Mouse (Mus musculus) brain, embryonic 14.5 days (tissue): ENCODE data around the gene Hist4h4.

Experiments
- CTCF ChIP-seq: fragments of 200-500 bp; IDR thresholded peaks from 2 replicates; pipeline ENCODE4 v1.5.1; 2012; ENCODE audit warnings: inconsistent platforms, mild to moderate bottlenecking, moderate library complexity, borderline replicate concordance; ENCODE audit not compliant: insufficient read depth, insufficient read length; ENCODE audit errors: extremely low read depth
- POLR2A ChIP-seq: fragments of 200-500 bp; IDR thresholded peaks from 2 replicates; pipeline ENCODE4 v1.6.1; 2012; ENCODE audit warnings: mild to moderate bottlenecking, inconsistent platforms, borderline replicate concordance; ENCODE audit not compliant: poor library complexity, insufficient read depth, insufficient read length, severe bottlenecking; ENCODE audit errors: extremely low read depth

GRCm38 (mm10) chr6:136835352-136835751, 31.1 kb upstream of the Hist4h4 start, which contains the start of gene Smco3:
- TF ChIP-seq CTCF (no peak), POLR2A (no peak)
